Mouse (Mus musculus): ENCODE measurements at regions not wholly inside any gene's neighbourhood (a gene's known extent, or its start where the extent isn't known, plus 50 kb on each side); places are given as distances from the start of the nearest gene placed in this dataset.
"Not testable (repeated sequence)": the region's sequence is repeated elsewhere in the genome, so short reads cannot be mapped to it uniquely, and the experiment has no call there.

GRCm38 (mm10) chr1:35881521-35881920 is 186.7 kb upstream of the Hs6st1 start:
- Histone ChIP-seq H3K4me3 (ENCODE audit: extremely low read depth, insufficient read depth, insufficient read length) (no peak overlapping the region), H3K36me3 (ENCODE audit: control insufficient read depth, insufficient read depth, low read length) (no peaks in the 10 kb centered on the region), H3K27ac (ENCODE audit: insufficient read depth, low read length) (no peak overlapping the region), H3K4me1 (ENCODE audit: control insufficient read depth, insufficient read depth, insufficient read length) (no peaks in the 10 kb centered on the region), H3K27me3 (ENCODE audit: control insufficient read depth, insufficient read depth, low read length) (no peaks in the 10 kb centered on the region)
- TF ChIP-seq CTCF (IDR thresholded peaks at IDR 0.05; ENCODE audit: extremely low read depth, insufficient read depth, insufficient read length, insufficient replicate concordance) (no peak), POLR2A (IDR thresholded peaks at IDR 0.05; ENCODE audit: low read depth, low read length) (no peak)
- WGBS, result 82% methylated on average over 4 of the region's 4 CpGs
- no peak for DNase-seq (ENCODE audit: low read depth in 1 of 2, low spot score in 2 of 2)

- Histone ChIP-seq H3K36me3 (ENCODE audit: control insufficient read depth, insufficient read depth, low read length) (no peaks in the 10 kb centered on the region), H3K27me3 (ENCODE audit: control insufficient read depth, insufficient read depth, low read length) (no peaks in the 10 kb centered on the region), H3K4me3 (ENCODE audit: extremely low read depth, insufficient read depth, insufficient read length) (no peak overlapping the region), H3K27ac (ENCODE audit: insufficient read depth, low read length) (no peak overlapping the region), H3K4me1 (ENCODE audit: control insufficient read depth, insufficient read depth, insufficient read length) (no peaks in the 10 kb centered on the region)
- TF ChIP-seq POLR2A (IDR thresholded peaks at IDR 0.05; ENCODE audit: low read depth, low read length), result no peak
- 70% methylated on average over 1 of the region's 1 CpGs for WGBS
- no peak for DNase-seq (ENCODE audit: low read depth in 1 of 2, low spot score in 2 of 2)
Observed at GRCm38 (mm10) chr1:35882101-35882500, 186.1 kb upstream of the Hs6st1 start.

GRCm38 (mm10) chr1:35889731-35890499 is 178.3 kb upstream of the Hs6st1 start:
- H3K27me3 ChIP-seq (ENCODE audit: control insufficient read depth, insufficient read depth, low read length), result no peaks in the 10 kb centered on the region
- H3K27ac ChIP-seq (ENCODE audit: insufficient read depth, low read length), result no peak overlapping the region
- H3K4me3 ChIP-seq (ENCODE audit: extremely low read depth, insufficient read depth, insufficient read length), result no peak overlapping the region
- DNase-seq (ENCODE audit: low read depth in 1 of 2, low spot score in 2 of 2), result peak in 1 of 2 experiments; percentile 22
- WGBS, result 36% methylated on average over 19 of the region's 19 CpGs
- no peaks in the 10 kb centered on the region for H3K36me3 ChIP-seq (ENCODE audit: control insufficient read depth, insufficient read depth, low read length)
- H3K4me1 ChIP-seq (ENCODE audit: control insufficient read depth, insufficient read depth, insufficient read length), result no peaks in the 10 kb centered on the region; the same call in 1 of the 2 replicates
- TF ChIP-seq CTCF (IDR thresholded peaks at IDR 0.05; ENCODE audit: extremely low read depth, insufficient read depth, insufficient read length, insufficient replicate concordance), result no peak
- TF ChIP-seq POLR2A (IDR thresholded peaks at IDR 0.05; ENCODE audit: low read depth, low read length), result no peak

- WGBS, result 19% methylated on average over 15 of the region's 15 CpGs
- no peaks in the 10 kb centered on the region for H3K27me3 ChIP-seq (ENCODE audit: control insufficient read depth, insufficient read depth, low read length)
- no peaks in the 10 kb centered on the region for H3K36me3 ChIP-seq (ENCODE audit: control insufficient read depth, insufficient read depth, low read length)
- no peaks in the 10 kb centered on the region; the same call in 1 of the 2 replicates for H3K4me1 ChIP-seq (ENCODE audit: control insufficient read depth, insufficient read depth, insufficient read length)
- TF ChIP-seq CTCF (IDR thresholded peaks at IDR 0.05; ENCODE audit: extremely low read depth, insufficient read depth, insufficient read length, insufficient replicate concordance) (no peak), POLR2A (IDR thresholded peaks at IDR 0.05; ENCODE audit: low read depth, low read length) (no peak)
- H3K27ac ChIP-seq (ENCODE audit: insufficient read depth, low read length), result no peak overlapping the region
- peak in 1 of 2 experiments; percentile 41 for DNase-seq (ENCODE audit: low read depth in 1 of 2, low spot score in 2 of 2)
- no peak overlapping the region for H3K4me3 ChIP-seq (ENCODE audit: extremely low read depth, insufficient read depth, insufficient read length)
Observed at GRCm38 (mm10) chr1:35890500-35890900, 177.7 kb upstream of the Hs6st1 start.

GRCm38 (mm10) chr1:35899536-35899935 is 168.7 kb upstream of the Hs6st1 start:
- TF ChIP-seq POLR2A (IDR thresholded peaks at IDR 0.05; ENCODE audit: low read depth, low read length) (no peak), CTCF (IDR thresholded peaks at IDR 0.05; ENCODE audit: extremely low read depth, insufficient read depth, insufficient read length, insufficient replicate concordance) (no peak)
- Histone ChIP-seq H3K27me3 (ENCODE audit: control insufficient read depth, insufficient read depth, low read length) (no peaks in the 10 kb centered on the region), H3K4me3 (ENCODE audit: extremely low read depth, insufficient read depth, insufficient read length) (no peak overlapping the region), H3K36me3 (ENCODE audit: control insufficient read depth, insufficient read depth, low read length) (no peaks in the 10 kb centered on the region), H3K4me1 (ENCODE audit: control insufficient read depth, insufficient read depth, insufficient read length) (no peaks in the 10 kb centered on the region), H3K27ac (ENCODE audit: insufficient read depth, low read length) (no peak overlapping the region)
- 76% methylated on average over 1 of the region's 1 CpGs for WGBS
- no peak for DNase-seq (ENCODE audit: low read depth in 1 of 2, low spot score in 2 of 2)

- Histone ChIP-seq H3K4me1 (ENCODE audit: control insufficient read depth, insufficient read depth, insufficient read length) (no peaks in the 10 kb centered on the region), H3K27ac (ENCODE audit: insufficient read depth, low read length) (no peak overlapping the region), H3K4me3 (ENCODE audit: extremely low read depth, insufficient read depth, insufficient read length) (no peak overlapping the region), H3K36me3 (ENCODE audit: control insufficient read depth, insufficient read depth, low read length) (no peaks in the 10 kb centered on the region), H3K27me3 (ENCODE audit: control insufficient read depth, insufficient read depth, low read length) (no peaks in the 10 kb centered on the region)
- TF ChIP-seq POLR2A (IDR thresholded peaks at IDR 0.05; ENCODE audit: low read depth, low read length) (no peak), CTCF (IDR thresholded peaks at IDR 0.05; ENCODE audit: extremely low read depth, insufficient read depth, insufficient read length, insufficient replicate concordance) (no peak)
- WGBS, result 94% methylated on average over 9 of the region's 9 CpGs
- DNase-seq (ENCODE audit: low read depth in 1 of 2, low spot score in 2 of 2), result no peak
Observed at GRCm38 (mm10) chr1:35904001-35904547, 164.1 kb upstream of the Hs6st1 start.

GRCm38 (mm10) chr1:35913551-35913950 is 154.6 kb upstream of the Hs6st1 start:
- DNase-seq (ENCODE audit: low read depth in 1 of 2, low spot score in 2 of 2), result no peak
- no peak overlapping the region for H3K4me3 ChIP-seq (ENCODE audit: extremely low read depth, insufficient read depth, insufficient read length)
- H3K27me3 ChIP-seq (ENCODE audit: control insufficient read depth, insufficient read depth, low read length), result no peaks in the 10 kb centered on the region
- H3K4me1 ChIP-seq (ENCODE audit: control insufficient read depth, insufficient read depth, insufficient read length), result no peaks in the 10 kb centered on the region
- H3K27ac ChIP-seq (ENCODE audit: insufficient read depth, low read length), result no peak overlapping the region
- H3K36me3 ChIP-seq (ENCODE audit: control insufficient read depth, insufficient read depth, low read length), result no peaks in the 10 kb centered on the region
- 89% methylated on average over 4 of the region's 4 CpGs for WGBS
- TF ChIP-seq CTCF (IDR thresholded peaks at IDR 0.05; ENCODE audit: extremely low read depth, insufficient read depth, insufficient read length, insufficient replicate concordance) (no peak), POLR2A (IDR thresholded peaks at IDR 0.05; ENCODE audit: low read depth, low read length) (no peak)

GRCm38 (mm10) chr1:35914175-35914574 is 154.0 kb upstream of the Hs6st1 start:
- H3K36me3 ChIP-seq (ENCODE audit: control insufficient read depth, insufficient read depth, low read length); H3K4me3 ChIP-seq (ENCODE audit: extremely low read depth, insufficient read depth, insufficient read length); H3K27me3 ChIP-seq (ENCODE audit: control insufficient read depth, insufficient read depth, low read length); H3K4me1 ChIP-seq (ENCODE audit: control insufficient read depth, insufficient read depth, insufficient read length); DNase-seq (ENCODE audit: low read depth in 1 of 2, low spot score in 2 of 2); H3K27ac ChIP-seq (ENCODE audit: insufficient read depth, low read length): not testable (repeated sequence)
- WGBS, result 90% methylated on average over 8 of the region's 8 CpGs
